Mouse (Mus musculus): Measurements from ENCODE around the gene Crtc3.

DNA sequence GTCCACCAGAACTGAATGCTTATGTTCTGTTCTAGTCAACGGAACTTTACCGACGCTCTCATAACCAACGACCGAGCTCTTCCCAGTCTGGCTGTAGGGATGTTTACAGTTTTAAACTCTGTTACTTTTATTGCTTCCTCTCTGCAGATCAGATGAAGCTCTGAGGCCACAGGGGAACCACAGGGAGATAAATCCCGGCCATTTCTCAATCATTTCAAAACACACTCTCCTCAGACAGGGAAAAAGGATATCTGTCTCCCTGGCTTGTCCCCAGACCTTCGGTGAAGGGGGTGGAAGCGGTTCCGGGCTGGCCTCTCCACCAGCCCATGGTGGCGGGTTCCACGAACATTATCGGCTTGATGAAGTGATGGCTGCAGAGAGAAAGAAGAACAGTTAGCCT is 59.3 kb downstream of the Crtc3 start:
- TF ChIP-seq CTCF (IDR thresholded peaks at IDR 0.05; ENCODE audit: low read depth, low read length): no peak
- TF ChIP-seq POLR2A (IDR thresholded peaks at IDR 0.05; ENCODE audit: extremely low read depth, insufficient read depth, low read length): no peak

Data from liver, adult 2 months (tissue).